Mouse (Mus musculus) midbrain, postnatal 0 days (tissue): Measurements from ENCODE around the gene Gna15. TPM values are rescaled to one million over a fixed set of nuclear protein-coding genes. Genes with fewer than 3 reads are reported as not detected.
A peak's percentile ranks its signal among the peaks of the same experiment; 100 is the strongest.

ENCODE experiments used
- ATAC-seq: fragments of 200-750 bp; cut with Nextera tagmentation; 2 replicates; pipeline ENCODE4 v1.8.0; 2017; ENCODE audit warnings: moderate number of reproducible peaks, mild to moderate bottlenecking, moderate TSS enrichment, moderate library complexity; ENCODE audit not compliant: low FRiP score
- DNase-seq: peaks from one replicate; pipeline ENCODE4 v3.0.0-alpha.2; 2015; ENCODE audit warnings: low spot score
- H3K27ac ChIP-seq: fragments of 300-500 bp; sonication (generic); 2 replicates; pipeline ENCODE4 v1.5.1; 2014; ENCODE audit warnings: low read depth, mild to moderate bottlenecking, low read length, mixed read lengths
- H3K27me3 ChIP-seq: fragments of 300-500 bp; sonication (generic); 2 replicates; pipeline ENCODE4 v1.6.1; 2014; ENCODE audit warnings: low read length, control low read depth, mixed read lengths; ENCODE audit not compliant: insufficient read depth
- H3K36me3 ChIP-seq: fragments of 300-500 bp; sonication (generic); 2 replicates; pipeline ENCODE4 v1.6.1; 2014; ENCODE audit warnings: low read length, control low read depth, mixed read lengths; ENCODE audit not compliant: insufficient read depth
- H3K4me1 ChIP-seq: fragments of 300-500 bp; sonication (generic); 2 replicates; pipeline ENCODE4 v1.6.1; 2014; ENCODE audit warnings: mild to moderate bottlenecking, control low read depth, antibody characterized with exemption, low read length, mixed read lengths; ENCODE audit not compliant: insufficient read depth
- H3K4me2 ChIP-seq: fragments of 300-500 bp; sonication (generic); 2 replicates; pipeline ENCODE4 v1.6.1; 2014; ENCODE audit warnings: low read depth, mild to moderate bottlenecking, low read length, mixed read lengths; ENCODE audit not compliant: poor library complexity, severe bottlenecking
- H3K4me3 ChIP-seq: fragments of 300-500 bp; sonication (generic); 2 replicates; pipeline ENCODE4 v1.5.1; 2014; ENCODE audit warnings: low read depth, mild to moderate bottlenecking, low read length, moderate library complexity
- H3K9ac ChIP-seq: fragments of 300-500 bp; sonication (generic); replicated peaks from 2 replicates; pipeline ENCODE4 v1.6.1; 2014; ENCODE audit warnings: mild to moderate bottlenecking, low read length, moderate library complexity, mixed read lengths; ENCODE audit not compliant: poor library complexity, severe bottlenecking
- H3K9me3 ChIP-seq: fragments of 300-500 bp; sonication (generic); 2 replicates; pipeline ENCODE4 v1.6.1; 2016; ENCODE audit warnings: low read length, control low read depth
- CTCF ChIP-seq: IDR thresholded peaks from 2 replicates; pipeline ENCODE4 v1.5.1; 2016; ENCODE audit warnings: antibody characterized with exemption, mild to moderate bottlenecking
- WGBS: fragments of 180-500 bp; shearing (Covaris S2); extraction: QIAGEN DNeasy Blood & Tissue Kit; methylation state at CpG from one replicate; pipeline ENCODE4 v1.1.7; 2014; 5-methylcytosine and 5-hydroxymethylcytosine counted together
- polyA plus RNA-seq: library from polyadenylated mRNA; unstranded; fragments of >200 nt; fragmentation: Nextera tagmentation; extraction: Ambion mirVana; gene quantifications from 2 replicates; pipeline ENCODE4 v1.2.1, GENCODE M21; 2015
- total RNA-seq: library from RNA; depleted of rRNA; stranded (reverse); fragments of >200 nt; gene quantifications from 2 replicates; pipeline ENCODE4 v1.2.3, GENCODE M21; 2014

The Gna15 gene
- total and polyA plus RNA-seq, 2 experiments from 2014 or later, result 1.2 to 2.1 TPM

- DNase-seq (no peak), ATAC-seq (no peak)
- H3K9ac ChIP-seq, result no peak overlapping the region
- no peaks in the 10 kb centered on the region; the same call in 1 of the 2 replicates for H3K27me3 ChIP-seq
- H3K4me2 ChIP-seq, result no peak overlapping the region
- no peak for TF ChIP-seq CTCF
- WGBS, result 20% methylated on average over 19 of the region's 19 CpGs
- H3K9me3 ChIP-seq, result no peaks in the 10 kb centered on the region
- no peak overlapping the region for H3K27ac ChIP-seq
- H3K4me3 ChIP-seq, result no peak overlapping the region
- 0 out of 2 replicates have a peak, but pooled peaks cover 2% of the 10 kb centered on the region for H3K36me3 ChIP-seq
- H3K4me1 ChIP-seq, result no peaks in the 10 kb centered on the region
These were observed 455 bp downstream of the Gna15 start for GRCm38 (mm10) chr10:81523570-81523969.

DNA sequence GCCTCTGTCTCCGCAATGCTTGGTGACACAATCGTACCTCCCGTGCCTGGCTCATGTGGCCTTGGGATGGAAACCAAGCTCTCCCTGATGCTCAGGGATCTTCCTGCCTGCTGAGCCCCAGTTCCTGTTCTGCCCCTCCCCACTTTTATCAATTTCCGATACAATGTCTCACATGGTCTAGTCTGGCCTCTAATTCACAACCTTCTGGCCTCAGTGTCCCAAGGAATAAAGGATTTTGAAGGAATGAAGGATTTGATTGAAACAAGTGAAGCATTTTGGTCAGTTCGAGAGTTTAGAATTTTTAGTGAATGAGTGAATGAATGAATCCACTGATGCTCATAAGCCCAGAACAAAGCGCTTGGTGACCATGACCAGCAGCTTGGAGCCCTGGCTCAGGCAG, 883 bp downstream of the Gna15 start:
- 76% methylated on average over 6 of the region's 6 CpGs for WGBS
- no peak overlapping the region for H3K4me3 ChIP-seq
- no peak overlapping the region for H3K9ac ChIP-seq
- no peak overlapping the region for H3K27ac ChIP-seq
- TF ChIP-seq CTCF, result no peak
- no peaks in the 10 kb centered on the region for H3K9me3 ChIP-seq
- ATAC-seq (no peak), DNase-seq (no peak)
- no peak overlapping the region for H3K4me2 ChIP-seq
- H3K36me3 ChIP-seq, result 0 out of 2 replicates have a peak, but pooled peaks cover 2% of the 10 kb centered on the region
- no peaks in the 10 kb centered on the region for H3K4me1 ChIP-seq
- H3K27me3 ChIP-seq, result no peaks in the 10 kb centered on the region; the same call in 1 of the 2 replicates

GRCm38 (mm10) chr10:81519978-81520365, 4.1 kb downstream of the Gna15 start:
- Histone ChIP-seq H3K27me3 (no peaks in the 10 kb centered on the region; the same call in 1 of the 2 replicates), H3K9me3 (no peaks in the 10 kb centered on the region), H3K4me1 (no peaks in the 10 kb centered on the region), H3K4me3 (no peak overlapping the region), H3K9ac (no peak overlapping the region), H3K27ac (no peak overlapping the region), H3K4me2 (no peak overlapping the region), H3K36me3 (no peaks in the 10 kb centered on the region)
- DNase-seq (no peak), ATAC-seq (no peak)
- WGBS, result 72% methylated on average over 3 of the region's 3 CpGs
- no peak for TF ChIP-seq CTCF

DNA sequence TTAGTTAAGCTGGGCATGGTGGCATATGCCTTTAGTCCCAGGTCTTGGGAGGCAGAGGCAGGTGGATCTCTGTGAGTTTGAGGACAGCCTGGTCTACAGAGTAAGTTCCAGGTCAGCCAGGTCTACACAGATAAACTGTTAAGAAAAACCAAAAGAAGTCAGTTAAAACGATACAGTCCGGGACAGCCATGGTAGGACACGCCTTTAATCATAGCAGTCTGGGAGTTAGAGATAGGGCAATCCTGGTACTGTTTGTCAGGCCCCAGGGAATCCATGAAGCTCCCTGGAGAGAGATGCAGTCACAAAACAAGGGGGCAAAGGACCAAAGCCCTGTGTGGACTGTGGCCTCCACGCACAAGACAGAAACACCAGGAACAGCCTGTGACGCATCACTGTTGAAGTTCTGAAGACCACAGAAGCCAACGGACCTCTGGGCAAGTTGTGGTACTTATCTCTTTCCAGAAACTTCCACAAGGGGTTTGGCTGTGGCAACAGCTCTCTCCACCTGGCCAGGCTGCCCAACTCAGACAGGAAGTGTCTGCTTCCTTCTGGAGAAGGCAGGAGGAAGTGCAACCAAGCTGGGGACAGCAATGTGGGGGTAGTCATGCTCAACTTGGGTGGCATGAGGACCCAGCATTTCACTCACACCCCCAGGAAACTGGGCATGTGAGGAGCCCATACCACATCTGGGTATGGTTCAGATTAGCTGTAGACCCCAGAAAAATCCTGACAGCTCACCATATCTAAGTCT, 4.6 kb downstream of the Gna15 start:
- H3K27me3 ChIP-seq, result no peaks in the 10 kb centered on the region; the same call in 1 of the 2 replicates
- TF ChIP-seq CTCF, result no peak
- H3K4me1 ChIP-seq, result no peaks in the 10 kb centered on the region
- H3K27ac ChIP-seq, result no peak overlapping the region
- no peak overlapping the region for H3K4me3 ChIP-seq
- ATAC-seq, result no peak
- H3K9ac ChIP-seq, result no peak overlapping the region
- no peak for DNase-seq
- WGBS, result 87% methylated on average over 6 of the region's 6 CpGs
- H3K36me3 ChIP-seq, result no peaks in the 10 kb centered on the region
- no peaks in the 10 kb centered on the region for H3K9me3 ChIP-seq
- no peak overlapping the region for H3K4me2 ChIP-seq

DNA sequence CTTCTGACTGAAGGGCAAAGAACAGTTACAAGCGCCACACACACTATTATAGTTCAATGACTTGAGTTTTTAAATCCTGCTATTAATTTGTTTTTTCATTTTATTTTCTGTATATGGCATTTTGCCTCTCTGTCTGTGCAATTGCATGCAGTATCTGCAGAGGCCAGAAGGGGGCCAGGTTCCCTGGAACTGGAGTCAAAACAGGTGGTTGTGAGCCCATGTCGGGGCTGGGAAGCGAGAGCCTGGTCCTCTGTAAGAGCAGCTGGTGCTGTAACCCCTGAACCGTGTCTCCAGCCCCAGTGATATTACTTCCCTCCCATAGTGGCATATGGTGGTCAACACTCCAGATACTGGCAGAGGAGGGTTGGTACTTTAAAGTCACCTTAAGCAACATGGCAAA, 5.5 kb downstream of the Gna15 start:
- no peaks in the 10 kb centered on the region for H3K9me3 ChIP-seq
- no peak overlapping the region for H3K4me2 ChIP-seq
- no peaks in the 10 kb centered on the region for H3K36me3 ChIP-seq
- TF ChIP-seq CTCF, result peak; percentile 75
- WGBS, result 17% methylated on average over 4 of the region's 4 CpGs
- no peaks in the 10 kb centered on the region for H3K4me1 ChIP-seq
- H3K27ac ChIP-seq, result no peak overlapping the region
- no peak overlapping the region for H3K9ac ChIP-seq
- peak; percentile 61 for DNase-seq
- ATAC-seq, result no peak
- H3K27me3 ChIP-seq, result no peaks in the 10 kb centered on the region
- no peak overlapping the region for H3K4me3 ChIP-seq

GRCm38 (mm10) chr10:81517227-81517626, 6.8 kb downstream of the Gna15 start:
- 74% methylated on average over 8 of the region's 8 CpGs for WGBS
- TF ChIP-seq CTCF, result no peak
- no peak for DNase-seq
- ATAC-seq, result no peak
- Histone ChIP-seq H3K9me3 (no peaks in the 10 kb centered on the region), H3K9ac (no peak overlapping the region), H3K27ac (no peak overlapping the region), H3K36me3 (no peaks in the 10 kb centered on the region), H3K4me1 (no peaks in the 10 kb centered on the region), H3K4me2 (no peak overlapping the region), H3K27me3 (0 out of 2 replicates have a peak, but pooled peaks cover 3% of the 10 kb centered on the region), H3K4me3 (no peak overlapping the region)
